Mouse (Mus musculus): Measurements from ENCODE around the gene Atp6v1b1. TPM values are rescaled to one million over a fixed set of nuclear protein-coding genes. Genes with fewer than 3 reads are reported as not detected.

Gene Atp6v1b1
- polyA plus RNA-seq, 1 experiment from 2014 or later, result 8.1 TPM

GRCm38 (mm10) chr6:83728488-83728887 is 14.3 kb upstream of the Atp6v1b1 start:
- H3K9ac ChIP-seq, result no peak overlapping the region
- H3K36me3 ChIP-seq, result no peaks in the 10 kb centered on the region
- no peak overlapping the region for H3K27ac ChIP-seq
- H3K27me3 ChIP-seq, result peaks cover 78% of the 10 kb centered on the region
- no peak overlapping the region for H3K4me3 ChIP-seq (replicated peaks)
- H3K9me3 ChIP-seq (replicated peaks), result no peaks in the 10 kb centered on the region
- H3K4me1 ChIP-seq, result no peaks in the 10 kb centered on the region
- no peak overlapping the region for H3K4me2 ChIP-seq
- ATAC-seq (replicated peaks; ENCODE audit: low FRiP score), result no peak
- WGBS, result 65% methylated on average over 3 of the region's 3 CpGs

- Histone ChIP-seq H3K4me2 (no peak overlapping the region), H3K4me1 (no peaks in the 10 kb centered on the region), H3K36me3 (no peaks in the 10 kb centered on the region), H3K9me3 (replicated peaks) (no peaks in the 10 kb centered on the region; the same call in 1 of the 2 replicates), H3K4me3 (replicated peaks) (no peak overlapping the region), H3K9ac (no peak overlapping the region), H3K27ac (no peak overlapping the region), H3K27me3 (peaks cover 68% of the 10 kb centered on the region)
- 60% methylated on average over 14 of the region's 14 CpGs for WGBS
- ATAC-seq (replicated peaks; ENCODE audit: low FRiP score), result no peak
Observed at GRCm38 (mm10) chr6:83729350-83729970, 13.3 kb upstream of the Atp6v1b1 start.

- no peak overlapping the region for H3K4me3 ChIP-seq (replicated peaks)
- 28% methylated on average over 5 of the region's 5 CpGs for WGBS
Observed at GRCm38 (mm10) chr6:83731128-83731527, 11.7 kb upstream of the Atp6v1b1 start.

GRCm38 (mm10) chr6:83737311-83737710 is 5.5 kb upstream of the Atp6v1b1 start:
- Histone ChIP-seq H3K9ac (no peak overlapping the region), H3K27ac (no peak overlapping the region), H3K4me2 (no peak overlapping the region), H3K4me3 (replicated peaks) (no peak overlapping the region), H3K9me3 (replicated peaks) (no peaks in the 10 kb centered on the region; the same call in 1 of the 2 replicates), H3K4me1 (peaks cover 8% of the 10 kb centered on the region; the same call in 1 of the 2 replicates), H3K27me3 (peaks cover 37% of the 10 kb centered on the region), H3K36me3 (no peaks in the 10 kb centered on the region)
- 26% methylated on average over 13 of the region's 13 CpGs for WGBS
- no peak for ATAC-seq (replicated peaks; ENCODE audit: low FRiP score)

More at GRCm38 (mm10) chr6:83731128-83731527, 11.7 kb upstream of the Atp6v1b1 start:
- no peaks in the 10 kb centered on the region for H3K4me1 ChIP-seq
- no peak overlapping the region for H3K4me2 ChIP-seq
- H3K27me3 ChIP-seq, result peaks cover 62% of the 10 kb centered on the region
- no peak for ATAC-seq (replicated peaks; ENCODE audit: low FRiP score)
- H3K9ac ChIP-seq, result no peak overlapping the region
- no peak overlapping the region for H3K27ac ChIP-seq
- H3K9me3 ChIP-seq (replicated peaks), result no peaks in the 10 kb centered on the region; the same call in 1 of the 2 replicates
- no peaks in the 10 kb centered on the region for H3K36me3 ChIP-seq

- 30% methylated on average over 6 of the region's 6 CpGs for WGBS
- H3K4me3 ChIP-seq (replicated peaks), result no peak overlapping the region
- H3K27me3 ChIP-seq, result peaks cover 37% of the 10 kb centered on the region
- no peak overlapping the region for H3K27ac ChIP-seq
- H3K9ac ChIP-seq, result no peak overlapping the region
- no peak overlapping the region for H3K4me2 ChIP-seq
- ATAC-seq (replicated peaks; ENCODE audit: low FRiP score), result no peak
- peaks cover 8% of the 10 kb centered on the region; the same call in 1 of the 2 replicates for H3K4me1 ChIP-seq
- no peaks in the 10 kb centered on the region; the same call in 1 of the 2 replicates for H3K9me3 ChIP-seq (replicated peaks)
- H3K36me3 ChIP-seq, result no peaks in the 10 kb centered on the region
Observed at GRCm38 (mm10) chr6:83738596-83738995, 4.2 kb upstream of the Atp6v1b1 start.

GRCm38 (mm10) chr6:83743212-83743611 is 422 bp downstream of the Atp6v1b1 start:
- H3K9ac ChIP-seq, result no peak overlapping the region
- H3K36me3 ChIP-seq, result no peaks in the 10 kb centered on the region
- peak overlapping the region; percentile 3; the same call in 1 of the 2 replicates for H3K27ac ChIP-seq
- WGBS, result 67% methylated on average over 5 of the region's 5 CpGs
- ATAC-seq (replicated peaks; ENCODE audit: low FRiP score), result no peak
- H3K27me3 ChIP-seq, result peaks cover 26% of the 10 kb centered on the region
- no peak overlapping the region for H3K4me3 ChIP-seq (replicated peaks)
- 0 out of 2 replicates have a peak, but pooled peaks cover 3% of the 10 kb centered on the region for H3K4me1 ChIP-seq
- no peaks in the 10 kb centered on the region for H3K9me3 ChIP-seq (replicated peaks)
- no peak overlapping the region for H3K4me2 ChIP-seq

GRCm38 (mm10) chr6:83744126-83744525 is 1.3 kb downstream of the Atp6v1b1 start:
- H3K4me3 ChIP-seq (replicated peaks), result no peak overlapping the region
- no peak overlapping the region for H3K4me2 ChIP-seq

GRCm38 (mm10) chr6:83744557-83744956 is 1.8 kb downstream of the Atp6v1b1 start:
- WGBS, result 68% methylated on average over 5 of the region's 5 CpGs
- H3K4me3 ChIP-seq (replicated peaks), result no peak overlapping the region
- peaks cover 31% of the 10 kb centered on the region for H3K27me3 ChIP-seq
- H3K4me1 ChIP-seq, result no peaks in the 10 kb centered on the region
- no peak overlapping the region for H3K9ac ChIP-seq
- H3K27ac ChIP-seq, result peak overlapping the region; percentile 19; the same call in 1 of the 2 replicates
- no peak overlapping the region for H3K4me2 ChIP-seq
- no peak for ATAC-seq (replicated peaks; ENCODE audit: low FRiP score)
- H3K9me3 ChIP-seq (replicated peaks), result no peaks in the 10 kb centered on the region
- no peaks in the 10 kb centered on the region for H3K36me3 ChIP-seq

More at GRCm38 (mm10) chr6:83744126-83744525, 1.3 kb downstream of the Atp6v1b1 start:
- Histone ChIP-seq H3K9ac (no peak overlapping the region), H3K9me3 (replicated peaks) (no peaks in the 10 kb centered on the region), H3K36me3 (no peaks in the 10 kb centered on the region), H3K27ac (peak overlapping the region; percentile 19; the same call in 1 of the 2 replicates), H3K4me1 (no peaks in the 10 kb centered on the region), H3K27me3 (peaks cover 31% of the 10 kb centered on the region)
- WGBS, result 51% methylated on average over 5 of the region's 5 CpGs
- 0 out of 2 replicates have a peak, but pooled peaks have one; percentile 23 for ATAC-seq (replicated peaks; ENCODE audit: low FRiP score)

GRCm38 (mm10) chr6:83745466-83745865 is 2.7 kb downstream of the Atp6v1b1 start:
- Histone ChIP-seq H3K4me3 (replicated peaks) (no peak overlapping the region), H3K27ac (no peak overlapping the region), H3K9me3 (replicated peaks) (no peaks in the 10 kb centered on the region), H3K9ac (no peak overlapping the region), H3K27me3 (peaks cover 33% of the 10 kb centered on the region), H3K4me2 (no peak overlapping the region), H3K4me1 (no peaks in the 10 kb centered on the region), H3K36me3 (no peaks in the 10 kb centered on the region)
- 52% methylated on average over 2 of the region's 2 CpGs for WGBS
- no peak for ATAC-seq (replicated peaks; ENCODE audit: low FRiP score)

- Histone ChIP-seq H3K27me3 (peaks cover 47% of the 10 kb centered on the region), H3K9ac (no peak overlapping the region), H3K9me3 (replicated peaks) (no peaks in the 10 kb centered on the region), H3K36me3 (no peaks in the 10 kb centered on the region), H3K4me2 (no peak overlapping the region), H3K4me1 (no peaks in the 10 kb centered on the region), H3K4me3 (replicated peaks) (no peak overlapping the region), H3K27ac (no peak overlapping the region)
- WGBS, result 34% methylated on average over 3 of the region's 3 CpGs
- no peak for ATAC-seq (replicated peaks; ENCODE audit: low FRiP score)
Observed at GRCm38 (mm10) chr6:83749286-83749685, 6.5 kb downstream of the Atp6v1b1 start.

GRCm38 (mm10) chr6:83750171-83750684 is 7.4 kb downstream of the Atp6v1b1 start:
- 0 out of 2 replicates have a peak overlapping the region, but pooled peaks have one; percentile 9 for H3K9ac ChIP-seq
- H3K27me3 ChIP-seq, result peaks cover 55% of the 10 kb centered on the region
- 12% methylated on average over 11 of the region's 11 CpGs for WGBS
- H3K9me3 ChIP-seq (replicated peaks), result no peaks in the 10 kb centered on the region
- H3K4me2 ChIP-seq, result 0 out of 2 replicates have a peak overlapping the region, but pooled peaks have one; percentile 25
- H3K4me1 ChIP-seq, result no peaks in the 10 kb centered on the region
- H3K27ac ChIP-seq, result no peak overlapping the region
- H3K36me3 ChIP-seq, result no peaks in the 10 kb centered on the region
- no peak overlapping the region for H3K4me3 ChIP-seq (replicated peaks)
- ATAC-seq (replicated peaks; ENCODE audit: low FRiP score), result no peak

GRCm38 (mm10) chr6:83756051-83756450 is 13.3 kb downstream of the Atp6v1b1 start:
- no peaks in the 10 kb centered on the region for H3K36me3 ChIP-seq
- 70% methylated on average over 9 of the region's 9 CpGs for WGBS

More at GRCm38 (mm10) chr6:83756051-83756450, 13.3 kb downstream of the Atp6v1b1 start:
- no peak overlapping the region for H3K27ac ChIP-seq
- peaks cover 82% of the 10 kb centered on the region for H3K27me3 ChIP-seq
- H3K4me2 ChIP-seq, result no peak overlapping the region
- no peak overlapping the region for H3K4me3 ChIP-seq (replicated peaks)
- H3K4me1 ChIP-seq, result 0 out of 2 replicates have a peak, but pooled peaks cover 6% of the 10 kb centered on the region
- H3K9me3 ChIP-seq (replicated peaks), result no peaks in the 10 kb centered on the region
- ATAC-seq (replicated peaks; ENCODE audit: low FRiP score), result no peak
- no peak overlapping the region for H3K9ac ChIP-seq
